Mouse (Mus musculus) urinary bladder, adult 18-20 months (tissue): ENCODE measurements at regions not wholly inside any gene's neighbourhood (a gene's known extent, or its start where the extent isn't known, plus 50 kb on each side); places are given as distances from the start of the nearest gene placed in this dataset.
A peak's percentile ranks its signal among the peaks of the same experiment; 100 is the strongest.

Experiments used
- DNase-seq, 2 experiments: peaks; one replicate each; pipeline ENCODE4 v3.0.0; 2022; ENCODE audit warnings: low spot score in 2 of 2, mixed read lengths in 2 of 2

DNA sequence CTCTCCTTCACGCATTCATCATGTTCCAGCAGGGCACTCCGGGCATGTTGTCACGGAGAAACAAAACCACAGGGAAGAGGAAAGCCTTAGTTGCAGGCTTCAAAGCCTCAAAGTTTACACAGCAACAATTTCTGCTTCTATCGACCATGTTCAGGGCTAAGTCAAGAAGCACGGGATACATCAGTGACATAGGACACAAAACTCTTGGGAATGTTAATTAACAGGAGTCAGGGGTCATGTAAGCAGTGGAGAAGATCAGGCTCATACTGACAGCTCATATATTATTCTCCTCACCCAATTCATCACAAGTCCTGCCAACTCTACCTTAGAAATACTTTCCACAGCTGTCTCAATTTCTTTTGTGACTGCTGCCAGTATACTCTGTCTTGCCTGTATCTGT, 133.0 kb upstream of the Btbd3 start:
- DNase-seq = no peak

DNA sequence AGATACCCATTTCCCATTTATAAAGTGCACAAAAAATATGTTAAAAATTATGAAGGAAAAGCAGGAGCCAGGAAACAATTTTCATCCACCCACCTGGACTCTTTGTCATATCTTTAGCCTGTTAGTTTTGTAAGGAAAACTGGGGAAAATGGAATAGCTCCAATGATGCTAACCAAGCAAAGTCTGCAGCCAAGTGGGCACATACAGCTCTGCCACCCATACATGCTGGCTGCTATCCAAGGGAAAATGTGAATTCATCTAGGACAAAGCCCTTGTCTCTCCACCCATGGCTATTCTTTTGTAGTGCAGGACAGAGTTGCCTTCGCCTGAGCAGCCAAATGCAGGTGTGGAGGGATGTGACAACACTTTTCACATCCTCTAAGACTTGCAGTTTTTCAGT, 135.5 kb upstream of the Btbd3 start:
- DNase-seq = no peak

DNA sequence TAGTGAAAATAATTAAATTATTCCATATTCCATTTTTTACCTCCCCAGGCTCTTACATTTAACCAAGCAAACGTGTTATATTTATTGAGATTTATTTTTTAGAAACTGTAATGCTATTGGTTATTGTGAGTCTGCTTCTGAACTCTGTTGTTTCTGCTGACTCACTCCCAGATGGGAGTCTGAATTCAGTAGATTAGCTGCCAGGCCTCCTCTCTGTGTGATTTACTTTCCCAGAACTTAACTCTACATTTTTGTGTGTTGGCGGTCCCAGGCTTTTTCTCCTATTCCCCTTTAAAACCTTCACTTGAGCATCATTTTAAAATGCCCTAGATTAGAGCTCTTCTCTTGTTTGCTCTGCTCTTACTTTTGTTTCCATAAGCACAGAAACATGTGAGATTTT, 136.2 kb upstream of the Btbd3 start:
- DNase-seq = no peak

DNA sequence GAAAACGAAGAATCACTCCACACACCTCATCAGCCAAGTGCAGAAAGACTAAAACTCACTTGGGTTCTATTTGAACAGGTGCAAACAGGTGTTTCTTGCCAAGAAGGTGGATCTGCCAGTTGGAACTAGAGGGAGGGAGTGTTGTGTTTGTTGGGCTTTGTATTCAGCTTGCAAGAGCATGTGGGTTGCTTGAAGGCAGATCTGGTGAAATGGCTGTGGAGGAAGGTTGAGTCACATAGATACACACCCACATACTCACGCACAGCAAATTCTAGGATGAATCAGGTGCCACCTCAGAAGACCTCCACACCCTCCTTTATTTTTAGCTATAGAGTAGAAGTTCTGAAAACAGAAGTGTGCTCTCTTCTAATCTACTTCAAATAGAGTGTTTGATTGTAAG, 156.6 kb upstream of the Btbd3 start:
- peak; percentile 4 to 21 for DNase-seq

DNA sequence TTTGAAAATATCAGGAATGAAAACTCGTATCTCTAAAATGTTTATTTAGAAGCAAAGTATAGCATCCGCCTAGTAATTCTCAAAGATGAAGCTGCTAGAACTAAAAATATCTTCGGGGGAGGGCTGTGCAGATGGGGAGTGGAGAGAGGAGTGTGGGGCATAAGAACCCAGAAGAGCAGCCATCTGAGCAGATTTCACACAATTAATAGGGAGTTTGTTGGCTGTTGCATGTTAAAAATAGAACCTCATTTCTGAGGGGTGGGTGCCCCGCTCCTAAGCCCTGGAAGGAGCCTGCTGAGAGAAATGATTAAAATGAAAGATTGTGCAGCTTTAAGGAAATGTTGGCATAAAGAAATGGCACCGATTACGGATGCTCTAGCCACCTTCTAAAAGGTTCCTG, 171.0 kb upstream of the Btbd3 start:
- no peak for DNase-seq

DNA sequence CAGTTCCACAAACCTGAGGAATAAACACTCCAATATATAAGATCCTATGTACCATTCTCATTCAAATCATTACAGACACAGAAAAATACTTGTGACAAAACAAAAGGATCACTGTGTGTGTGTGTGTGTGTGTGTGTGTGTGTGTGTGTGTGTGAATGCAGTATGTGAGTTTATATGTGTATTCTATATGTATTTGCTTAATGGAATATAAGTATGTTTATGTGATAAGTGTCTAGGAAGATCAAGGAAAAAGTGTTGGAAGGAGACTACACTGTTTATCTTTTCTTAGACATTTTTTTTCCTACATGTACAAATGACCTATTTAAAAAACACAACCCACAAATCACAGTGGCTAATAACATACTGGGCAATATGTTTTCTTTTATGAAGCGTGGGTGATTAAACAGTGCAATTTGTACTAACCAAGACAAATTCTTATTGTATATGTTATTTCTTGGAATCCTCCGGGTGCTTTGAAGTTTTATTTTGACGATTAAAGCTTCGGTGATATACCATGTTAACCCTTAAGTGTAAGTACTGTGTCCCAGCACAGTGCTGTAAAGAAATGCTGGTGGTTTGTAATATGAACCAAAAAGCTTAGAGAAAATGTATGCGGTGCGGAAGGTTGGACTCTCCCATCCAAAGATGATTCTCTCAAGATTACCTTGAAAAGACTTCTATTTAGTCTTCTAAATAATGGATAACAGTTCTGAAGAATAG, 171.6 kb upstream of the Btbd3 start:
- no peak for DNase-seq

- DNase-seq = no peak
Measured at GRCm38 (mm10) chr2:138074020-138074613, 182.2 kb upstream of the Btbd3 start.

GRCm38 (mm10) chr2:138072165-138072728, 184.1 kb upstream of the Btbd3 start:
- DNase-seq = no peak

- DNase-seq = no peak
Measured at GRCm38 (mm10) chr2:138053081-138053480, 203.3 kb upstream of the Btbd3 start.

DNA sequence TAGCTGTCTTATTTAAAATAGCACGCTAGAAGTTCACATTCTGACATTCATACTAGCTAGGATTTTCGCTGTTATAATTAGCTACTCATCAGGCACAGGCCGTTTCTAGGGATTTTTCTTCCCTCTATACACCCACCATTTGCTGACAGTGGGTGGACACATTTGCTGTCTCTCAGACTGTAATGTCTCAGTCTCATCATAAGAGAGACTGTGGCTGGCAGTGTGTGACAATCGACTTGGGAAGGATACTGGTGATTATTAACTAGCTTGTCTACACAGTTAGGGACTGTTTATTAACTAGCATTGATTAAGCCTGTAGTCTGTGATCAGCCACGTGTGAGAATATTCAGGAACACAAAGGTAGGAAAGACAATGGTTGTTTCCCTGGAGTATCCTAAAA, 208.0 kb upstream of the Btbd3 start:
- no peak for DNase-seq

- no peak for DNase-seq
Measured at GRCm38 (mm10) chr2:138047781-138048201, 208.6 kb upstream of the Btbd3 start.

DNA sequence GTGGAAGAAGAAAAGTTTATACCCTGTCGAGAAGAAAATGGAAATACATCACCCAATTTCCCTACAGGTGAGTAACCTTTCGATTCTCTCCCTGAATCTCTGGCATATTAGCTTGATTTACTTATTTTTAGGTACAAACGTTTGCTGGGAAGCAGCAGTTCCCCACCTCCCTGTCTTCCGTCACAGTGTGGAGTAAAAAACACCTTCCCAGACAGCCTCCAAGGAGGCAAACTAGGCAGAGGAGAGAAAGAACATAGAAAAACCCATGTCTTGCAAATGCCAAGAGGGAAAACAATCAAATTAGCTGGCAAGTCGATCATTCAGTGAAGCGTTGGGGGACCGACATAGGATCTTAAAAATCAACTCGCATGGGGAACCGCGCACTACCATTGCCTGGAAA, 209.0 kb upstream of the Btbd3 start:
- DNase-seq = no peak

- DNase-seq = no peak
Measured at GRCm38 (mm10) chr2:138046918-138047317, 209.4 kb upstream of the Btbd3 start.

- no peak for DNase-seq
Measured at GRCm38 (mm10) chr2:138045933-138046642, 210.3 kb upstream of the Btbd3 start.

DNA sequence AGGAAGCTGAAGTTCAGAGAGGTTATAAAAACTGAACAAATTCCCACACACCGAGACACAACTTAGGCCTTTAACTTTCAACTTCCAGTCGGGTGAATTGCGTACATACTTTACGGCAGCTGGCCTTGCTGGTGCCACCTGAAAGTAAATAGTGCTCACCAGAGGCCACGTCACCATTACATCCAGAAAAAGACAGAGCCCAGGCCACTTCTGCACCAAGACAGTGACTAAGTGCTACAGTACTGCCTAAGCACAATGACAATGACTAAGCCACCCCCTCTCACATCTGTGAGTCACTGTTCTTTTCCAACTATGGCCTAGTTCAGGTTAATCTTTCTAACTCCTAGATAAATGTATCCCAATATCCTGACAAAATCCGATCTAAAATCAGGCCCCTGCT, 215.7 kb upstream of the Btbd3 start:
- no peak for DNase-seq

DNA sequence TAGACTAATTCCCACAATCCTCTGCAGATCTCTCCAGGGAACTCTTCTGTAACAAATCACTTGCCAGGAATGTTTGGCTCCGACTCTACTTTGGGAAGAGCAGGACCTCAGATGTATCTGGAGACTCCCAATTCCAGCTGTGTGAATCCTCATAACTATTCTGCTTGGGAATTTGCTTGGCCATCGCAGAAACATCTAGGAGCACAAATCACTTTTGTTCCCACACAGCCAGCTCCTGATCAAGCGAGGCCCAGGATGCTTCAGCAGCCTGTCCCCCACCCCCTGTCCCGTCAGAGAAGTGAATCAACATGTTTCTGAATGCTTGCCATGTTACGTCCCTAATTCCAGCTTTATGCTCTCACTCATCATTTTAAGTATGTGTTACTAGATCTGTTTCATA, 216.1 kb upstream of the Btbd3 start:
- peak in 1 of 2 experiments; percentile 3 for DNase-seq

DNA sequence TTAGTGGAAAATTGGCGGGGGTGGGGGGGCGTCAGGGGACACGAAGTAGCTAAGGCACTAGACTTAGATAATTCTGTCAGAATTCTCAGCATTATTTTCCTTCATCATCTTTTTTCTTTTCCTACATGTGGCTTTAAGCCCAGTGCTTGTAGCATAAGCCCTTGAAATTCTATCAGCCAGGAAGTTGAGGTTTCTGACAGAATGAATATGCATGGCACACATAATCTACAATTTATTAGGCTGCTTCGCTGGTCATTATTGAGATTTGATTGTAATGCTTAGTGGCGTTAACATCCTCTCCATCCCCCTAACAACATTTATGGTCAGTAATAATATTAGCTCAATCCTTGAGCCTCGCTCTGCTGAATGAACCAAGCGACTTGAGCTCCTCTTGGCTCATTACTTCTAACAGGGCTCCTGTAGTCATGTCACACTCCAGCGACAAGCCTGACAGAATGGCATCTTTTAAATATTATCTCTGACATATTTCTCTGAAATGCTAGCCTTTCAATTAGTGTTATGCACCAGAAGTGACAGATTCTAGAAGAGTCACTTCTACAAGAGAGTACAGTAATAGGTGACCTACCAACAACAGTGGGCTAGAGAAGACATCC, 222.1 kb upstream of the Btbd3 start:
- DNase-seq = no peak

DNA sequence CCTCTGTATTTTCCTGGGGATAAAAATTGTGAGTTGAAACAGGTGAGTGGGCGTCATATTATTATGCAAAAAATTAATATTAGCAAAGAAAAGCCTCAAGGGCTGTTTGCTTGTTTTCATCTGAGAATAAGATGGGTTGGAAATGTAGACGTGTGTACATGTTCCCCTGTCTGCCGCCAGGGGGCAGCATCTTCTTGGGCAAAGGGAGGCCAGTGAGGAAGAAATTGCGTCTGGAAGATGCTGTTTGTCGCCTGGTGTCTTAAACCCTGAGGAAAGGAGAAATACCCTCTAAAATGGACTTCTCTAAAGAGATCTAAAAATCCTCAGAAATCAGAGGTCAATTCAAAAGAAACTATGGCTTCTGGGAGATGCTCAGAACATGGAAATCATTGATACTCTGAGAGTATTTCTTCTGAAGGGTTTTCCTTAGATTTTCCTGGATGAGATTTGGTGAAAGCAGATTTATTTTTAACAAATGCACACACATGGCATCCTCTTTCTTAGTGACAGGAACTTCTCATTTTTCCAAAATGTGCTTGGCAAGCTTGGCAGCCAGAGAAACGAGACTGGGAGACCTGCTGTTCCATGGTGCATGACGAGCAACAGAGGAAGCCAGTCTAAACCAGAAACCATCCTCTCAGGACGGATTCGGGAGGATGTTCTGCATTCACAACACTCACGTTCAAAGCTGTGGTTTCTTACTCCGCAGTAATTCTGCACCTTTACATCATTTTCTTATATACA, 222.8 kb upstream of the Btbd3 start:
- DNase-seq = peak; percentile 52

GRCm38 (mm10) chr2:138027411-138027810, 229.0 kb upstream of the Btbd3 start:
- no peak for DNase-seq

DNA sequence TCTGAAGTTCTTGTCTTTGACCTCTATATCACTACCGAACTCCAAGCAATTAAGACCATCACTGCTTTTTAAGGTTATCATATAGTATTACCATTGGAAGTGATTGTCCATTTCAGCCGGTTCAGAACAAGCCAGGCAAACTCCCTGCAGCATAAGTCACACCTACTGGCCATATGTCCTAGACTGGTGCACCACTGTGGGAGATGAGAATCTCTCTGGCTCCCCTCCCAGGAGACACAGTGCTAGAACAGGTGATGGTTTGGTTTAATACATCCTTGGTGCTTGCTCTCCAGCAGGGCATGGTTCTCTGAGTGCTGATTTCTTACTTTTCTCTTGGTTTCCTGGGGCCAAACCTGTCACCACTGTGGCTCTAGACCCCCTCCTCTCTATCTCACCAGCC, 232.8 kb upstream of the Btbd3 start:
- DNase-seq = no peak

- DNase-seq = no peak
Measured at GRCm38 (mm10) chr2:137981766-137982165, 274.6 kb upstream of the Btbd3 start.

GRCm38 (mm10) chr2:137977767-137978166, 278.6 kb upstream of the Btbd3 start:
- no peak for DNase-seq
